Mouse (Mus musculus): ENCODE results near the gene Efhc1. TPM values are rescaled to one million over a fixed set of nuclear protein-coding genes. Genes with fewer than 3 reads are reported as not detected.

Efhc1 gene
- total and polyA plus RNA-seq, 3 experiments = not detected

- Histone ChIP-seq H3K27me3 (ENCODE audit: control insufficient read depth in 1 of 2, insufficient read depth in 2 of 2, low read length in 2 of 2) (no peaks in the 10 kb centered on the region; a peak in 1 of 4 replicates), H3K9me3 (replicated peaks; ENCODE audit: insufficient read depth, low read length) (no peaks in the 10 kb centered on the region), H3K9ac (ENCODE audit: control insufficient read depth, low read depth, low read length, poor library complexity, severe bottlenecking) (no peak overlapping the region), H3K4me1 (ENCODE audit: control insufficient read depth in 1 of 2, insufficient read depth in 2 of 2, low read length in 2 of 2) (peaks cover 0 to 6% of the 10 kb centered on the region in 2 experiments; a peak in 2 of 4 replicates), H3K79me2 (ENCODE audit: control insufficient read depth, insufficient read depth, low read length, poor library complexity) (no peaks in the 10 kb centered on the region), H3K27ac (ENCODE audit: control insufficient read depth, low read depth, low read length) (no peak overlapping the region), H3K36me3 (ENCODE audit: control insufficient read depth in 1 of 2, insufficient read depth in 2 of 2, low read length in 2 of 2) (peaks cover 0 to 2% of the 10 kb centered on the region in 2 experiments; a peak in 1 of 4 replicates), H3K4me3 (ENCODE audit: control insufficient read depth in 1 of 2, insufficient read depth in 1 of 2, low read depth in 2 of 2, low read length in 2 of 2) (no peak overlapping the region)
- DNase-seq (ENCODE audit: low read depth, low spot score) = no peak
- TF ChIP-seq GABPA (IDR thresholded peaks at IDR 0.05; ENCODE audit: low read depth, low read length) (no peak), EP300 (IDR thresholded peaks at IDR 0.05; ENCODE audit: low read depth in 1 of 2, low read length in 2 of 2) (no peak), ZC3H11A (IDR thresholded peaks at IDR 0.05; ENCODE audit: low read depth, low read length) (no peak), ELF1 (IDR thresholded peaks at IDR 0.05; ENCODE audit: low read depth, low read length) (no peak), ETS1 (IDR thresholded peaks at IDR 0.05; ENCODE audit: low read depth, low read length) (no peak), MXI1 (IDR thresholded peaks at IDR 0.05; ENCODE audit: low read depth, low read length) (no peak), MAFK (IDR thresholded peaks at IDR 0.05; ENCODE audit: borderline replicate concordance, low read depth, low read length) (no peak), ZKSCAN1 (IDR thresholded peaks at IDR 0.05; ENCODE audit: low read depth, low read length) (no peak), NELFE (IDR thresholded peaks at IDR 0.05; ENCODE audit: low read depth, low read length) (no peak), POLR2A (IDR thresholded peaks at IDR 0.05; ENCODE audit: control insufficient read depth in 1 of 2, insufficient read depth in 1 of 2, low read depth in 1 of 2, low read length in 2 of 2, poor library complexity in 1 of 2) (no peak), USF1 (IDR thresholded peaks at IDR 0.05; ENCODE audit: low read depth, low read length) (no peak), RCOR1 (IDR thresholded peaks at IDR 0.05; ENCODE audit: low read depth, low read length) (no peak), E2F4 (IDR thresholded peaks at IDR 0.05; ENCODE audit: borderline replicate concordance, low read depth, low read length) (no peak), MEF2A (IDR thresholded peaks at IDR 0.05; ENCODE audit: extremely low read depth, insufficient replicate concordance, low read depth, low read length, poor library complexity, severe bottlenecking) (no peak), MYC (IDR thresholded peaks at IDR 0.05; ENCODE audit: low read depth, low read length) (no peak), TAL1 (IDR thresholded peaks at IDR 0.05; ENCODE audit: low read length) (no peak), USF2 (IDR thresholded peaks at IDR 0.05; ENCODE audit: borderline replicate concordance in 1 of 2, insufficient read depth in 1 of 2, low read depth in 1 of 2, low read length in 2 of 2) (no peak), MAZ (IDR thresholded peaks at IDR 0.05; ENCODE audit: low read depth, low read length) (no peak), ZNF384 (IDR thresholded peaks at IDR 0.05; ENCODE audit: low read depth, low read length) (no peak)
Measured at GRCm38 (mm10) chr1:20940151-20940550, 11.3 kb upstream of the Efhc1 start.

GRCm38 (mm10) chr1:20941322-20941721, 10.1 kb upstream of the Efhc1 start:
- H3K27me3 ChIP-seq (ENCODE audit: control insufficient read depth in 1 of 2, insufficient read depth in 2 of 2, low read length in 2 of 2) = no peaks in the 10 kb centered on the region; a peak in 1 of 4 replicates
- H3K79me2 ChIP-seq (ENCODE audit: control insufficient read depth, insufficient read depth, low read length, poor library complexity) = no peaks in the 10 kb centered on the region
- DNase-seq (ENCODE audit: low read depth, low spot score) = no peak
- TF ChIP-seq ZNF384 (IDR thresholded peaks at IDR 0.05; ENCODE audit: low read depth, low read length) (no peak), MEF2A (IDR thresholded peaks at IDR 0.05; ENCODE audit: extremely low read depth, insufficient replicate concordance, low read depth, low read length, poor library complexity, severe bottlenecking) (no peak), CHD2 (IDR thresholded peaks at IDR 0.05; ENCODE audit: low read length) (no peak), RCOR1 (IDR thresholded peaks at IDR 0.05; ENCODE audit: low read depth, low read length) (no peak), KAT2A (conservative IDR thresholded peaks at IDR 0.05; ENCODE audit: low read depth, low read length) (no peak), MYB (IDR thresholded peaks at IDR 0.05; ENCODE audit: low read depth, low read length) (no peak), ZKSCAN1 (IDR thresholded peaks at IDR 0.05; ENCODE audit: low read depth, low read length) (no peak), SMC3 (IDR thresholded peaks at IDR 0.05; ENCODE audit: low read depth, low read length) (no peak), MAX (IDR thresholded peaks at IDR 0.05; ENCODE audit: low read length) (no peak), NELFE (IDR thresholded peaks at IDR 0.05; ENCODE audit: low read depth, low read length) (no peak), EP300 (IDR thresholded peaks at IDR 0.05; ENCODE audit: low read depth in 1 of 2, low read length in 2 of 2) (no peak), ELF1 (IDR thresholded peaks at IDR 0.05; ENCODE audit: low read depth, low read length) (no peak), NRF1 (IDR thresholded peaks at IDR 0.05; ENCODE audit: insufficient read depth, low read depth, low read length, poor library complexity, severe bottlenecking) (no peak), POLR2A (IDR thresholded peaks at IDR 0.05; ENCODE audit: control insufficient read depth in 1 of 2, insufficient read depth in 1 of 2, low read depth in 1 of 2, low read length in 2 of 2, poor library complexity in 1 of 2) (no peak), TAL1 (IDR thresholded peaks at IDR 0.05; ENCODE audit: low read length) (no peak), BHLHE40 (IDR thresholded peaks at IDR 0.05; ENCODE audit: borderline replicate concordance, low read depth, low read length) (no peak)
- H3K36me3 ChIP-seq (ENCODE audit: control insufficient read depth in 1 of 2, insufficient read depth in 2 of 2, low read length in 2 of 2) = peaks cover 0 to 2% of the 10 kb centered on the region in 2 experiments; a peak in 1 of 4 replicates
- peaks cover 0 to 6% of the 10 kb centered on the region in 2 experiments; a peak in 2 of 4 replicates for H3K4me1 ChIP-seq (ENCODE audit: control insufficient read depth in 1 of 2, insufficient read depth in 2 of 2, low read length in 2 of 2)
- H3K9me3 ChIP-seq (replicated peaks; ENCODE audit: insufficient read depth, low read length) = no peaks in the 10 kb centered on the region
- H3K4me3 ChIP-seq (ENCODE audit: control insufficient read depth in 1 of 2, insufficient read depth in 1 of 2, low read depth in 2 of 2, low read length in 2 of 2) = no peak overlapping the region
- H3K27ac ChIP-seq (ENCODE audit: control insufficient read depth, low read depth, low read length) = no peak overlapping the region
- no peak overlapping the region for H3K9ac ChIP-seq (ENCODE audit: control insufficient read depth, low read depth, low read length, poor library complexity, severe bottlenecking)
